Mouse (Mus musculus): Measurements from ENCODE around the gene Pde10a. TPM values are rescaled to one million over a fixed set of nuclear protein-coding genes. Genes with fewer than 3 reads are reported as not detected.

The Pde10a gene
- polyA plus RNA-seq, 1 experiment from 2014 or later, result 24.5 TPM

DNA sequence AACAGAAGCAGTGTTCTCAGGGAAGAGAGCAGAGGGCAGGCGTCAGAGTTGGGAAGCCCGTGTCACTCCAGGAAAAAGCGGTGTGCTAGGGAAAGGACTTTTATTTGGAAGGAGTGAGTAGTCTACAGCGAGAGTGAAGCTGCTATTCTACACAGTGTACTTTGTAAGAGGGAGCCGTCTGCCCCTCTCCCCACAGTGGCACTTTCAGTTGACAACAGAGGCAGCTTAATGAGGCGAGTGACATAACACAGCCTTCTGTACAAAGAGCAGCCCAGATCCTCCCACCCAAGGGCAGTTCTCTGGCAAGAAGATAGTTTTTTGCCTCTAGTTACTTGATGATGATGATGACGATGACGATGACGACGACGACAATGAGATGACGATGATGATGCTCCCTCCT is 410.4 kb downstream of the Pde10a start:
- Histone ChIP-seq H3K4me2 (ENCODE audit: low read length) (no peak overlapping the region), H3K9me3 (ENCODE audit: control insufficient read depth, low read length) (no peaks in the 10 kb centered on the region), H3K27me3 (replicated peaks; ENCODE audit: control insufficient read depth, insufficient read depth, low read length) (no peaks in the 10 kb centered on the region), H3K4me3 (replicated peaks; ENCODE audit: low read length) (no peak overlapping the region), H3K27ac (ENCODE audit: low read length) (no peak overlapping the region), H3K9ac (replicated peaks; ENCODE audit: low read depth, low read length) (no peak overlapping the region), H3K4me1 (replicated peaks; ENCODE audit: control insufficient read depth, insufficient read depth, low read length) (peaks cover 10% of the 10 kb centered on the region), H3K36me3 (ENCODE audit: control insufficient read depth, insufficient read depth) (no peaks in the 10 kb centered on the region)
- peak; percentile 88 for ATAC-seq
- 18% methylated on average over 12 of the region's 12 CpGs for WGBS

GRCm38 (mm10) chr17:8936603-8937002 is 411.4 kb downstream of the Pde10a start:
- ATAC-seq, result 0 out of 2 replicates have a peak, but pooled peaks have one; percentile 17
- Histone ChIP-seq H3K27ac (ENCODE audit: low read length) (no peak overlapping the region), H3K4me1 (replicated peaks; ENCODE audit: control insufficient read depth, insufficient read depth, low read length) (peaks cover 6% of the 10 kb centered on the region), H3K9me3 (ENCODE audit: control insufficient read depth, low read length) (no peaks in the 10 kb centered on the region), H3K4me3 (replicated peaks; ENCODE audit: low read length) (no peak overlapping the region), H3K4me2 (ENCODE audit: low read length) (no peak overlapping the region), H3K36me3 (ENCODE audit: control insufficient read depth, insufficient read depth) (no peaks in the 10 kb centered on the region), H3K9ac (replicated peaks; ENCODE audit: low read depth, low read length) (no peak overlapping the region), H3K27me3 (replicated peaks; ENCODE audit: control insufficient read depth, insufficient read depth, low read length) (no peaks in the 10 kb centered on the region)
- WGBS, result 5% methylated on average over 4 of the region's 4 CpGs

GRCm38 (mm10) chr17:8951588-8951987 is 426.4 kb downstream of the Pde10a start:
- WGBS, result 82% methylated on average over 5 of the region's 5 CpGs
- no peak for ATAC-seq
- H3K27me3 ChIP-seq (replicated peaks; ENCODE audit: control insufficient read depth, insufficient read depth, low read length), result no peaks in the 10 kb centered on the region
- no peak overlapping the region for H3K4me3 ChIP-seq (replicated peaks; ENCODE audit: low read length)
- no peak overlapping the region for H3K9ac ChIP-seq (replicated peaks; ENCODE audit: low read depth, low read length)
- H3K9me3 ChIP-seq (ENCODE audit: control insufficient read depth, low read length), result no peaks in the 10 kb centered on the region
- H3K36me3 ChIP-seq (ENCODE audit: control insufficient read depth, insufficient read depth), result peaks cover 16% of the 10 kb centered on the region
- no peak overlapping the region for H3K4me2 ChIP-seq (ENCODE audit: low read length)
- no peak overlapping the region for H3K27ac ChIP-seq (ENCODE audit: low read length)
- H3K4me1 ChIP-seq (replicated peaks; ENCODE audit: control insufficient read depth, insufficient read depth, low read length), result no peaks in the 10 kb centered on the region; the same call in 1 of the 2 replicates

DNA sequence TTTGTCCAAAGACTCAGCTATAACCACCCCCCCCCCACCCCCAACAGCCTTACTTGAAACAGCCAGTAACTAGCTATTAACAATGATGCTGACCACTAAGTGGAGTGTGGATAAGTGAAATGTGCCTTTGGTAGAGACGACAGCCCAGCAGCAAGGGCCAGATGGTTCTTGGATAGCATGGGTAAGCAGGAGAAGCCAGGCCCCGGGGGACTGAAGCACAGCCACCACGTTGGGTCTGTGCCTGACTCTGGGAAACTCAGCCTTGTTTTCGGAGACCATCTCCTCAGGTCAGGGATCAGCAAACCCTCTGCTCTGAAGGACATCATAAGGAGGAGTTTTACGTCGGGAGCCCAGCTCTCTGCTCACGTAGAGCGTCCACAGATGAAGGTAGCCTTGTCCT is 427.8 kb downstream of the Pde10a start:
- WGBS, result 76% methylated on average over 8 of the region's 8 CpGs
- Histone ChIP-seq H3K9ac (replicated peaks; ENCODE audit: low read depth, low read length) (no peak overlapping the region), H3K4me1 (replicated peaks; ENCODE audit: control insufficient read depth, insufficient read depth, low read length) (no peaks in the 10 kb centered on the region; the same call in 1 of the 2 replicates), H3K36me3 (ENCODE audit: control insufficient read depth, insufficient read depth) (peaks cover 16% of the 10 kb centered on the region), H3K27ac (ENCODE audit: low read length) (no peak overlapping the region), H3K4me3 (replicated peaks; ENCODE audit: low read length) (no peak overlapping the region), H3K9me3 (ENCODE audit: control insufficient read depth, low read length) (no peaks in the 10 kb centered on the region), H3K4me2 (ENCODE audit: low read length) (no peak overlapping the region), H3K27me3 (replicated peaks; ENCODE audit: control insufficient read depth, insufficient read depth, low read length) (no peaks in the 10 kb centered on the region)
- ATAC-seq, result no peak

DNA sequence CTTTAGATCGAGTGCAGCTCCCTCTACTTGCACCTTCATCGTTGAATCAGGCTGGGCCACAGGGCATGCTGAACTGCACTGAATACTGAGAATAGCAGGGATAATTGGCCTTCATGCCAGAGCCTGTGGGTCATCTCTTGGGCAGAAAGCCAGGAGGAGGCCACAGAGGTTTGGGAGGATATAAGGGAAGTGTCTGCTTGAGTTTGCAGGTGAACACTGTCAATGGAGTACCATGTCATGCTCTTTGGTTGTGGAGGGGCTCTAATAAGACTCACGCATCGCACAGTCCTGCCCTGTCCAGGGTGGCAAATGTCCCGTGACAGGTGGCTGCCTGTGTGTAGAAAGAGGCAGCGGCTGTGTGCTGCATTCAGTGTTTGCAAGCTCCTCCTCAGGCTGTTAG is 433.0 kb downstream of the Pde10a start:
- Histone ChIP-seq H3K36me3 (ENCODE audit: control insufficient read depth, insufficient read depth) (peaks cover 3% of the 10 kb centered on the region), H3K27ac (ENCODE audit: low read length) (no peak overlapping the region), H3K4me2 (ENCODE audit: low read length) (no peak overlapping the region), H3K27me3 (replicated peaks; ENCODE audit: control insufficient read depth, insufficient read depth, low read length) (no peaks in the 10 kb centered on the region), H3K4me1 (replicated peaks; ENCODE audit: control insufficient read depth, insufficient read depth, low read length) (peaks cover 10% of the 10 kb centered on the region), H3K9ac (replicated peaks; ENCODE audit: low read depth, low read length) (no peak overlapping the region), H3K4me3 (replicated peaks; ENCODE audit: low read length) (no peak overlapping the region), H3K9me3 (ENCODE audit: control insufficient read depth, low read length) (no peaks in the 10 kb centered on the region)
- ATAC-seq, result no peak
- WGBS, result 71% methylated on average over 6 of the region's 6 CpGs

- no peaks in the 10 kb centered on the region for H3K9me3 ChIP-seq (ENCODE audit: control insufficient read depth, low read length)
- H3K4me2 ChIP-seq (ENCODE audit: low read length), result no peak overlapping the region
- ATAC-seq, result no peak
- no peak overlapping the region for H3K9ac ChIP-seq (replicated peaks; ENCODE audit: low read depth, low read length)
- no peak overlapping the region for H3K4me3 ChIP-seq (replicated peaks; ENCODE audit: low read length)
- WGBS, result 62% methylated on average over 4 of the region's 4 CpGs
- H3K36me3 ChIP-seq (ENCODE audit: control insufficient read depth, insufficient read depth), result no peaks in the 10 kb centered on the region; the same call in 1 of the 2 replicates
- peaks cover 10% of the 10 kb centered on the region for H3K4me1 ChIP-seq (replicated peaks; ENCODE audit: control insufficient read depth, insufficient read depth, low read length)
- H3K27me3 ChIP-seq (replicated peaks; ENCODE audit: control insufficient read depth, insufficient read depth, low read length), result no peaks in the 10 kb centered on the region
- H3K27ac ChIP-seq (ENCODE audit: low read length), result no peak overlapping the region
These were observed 435.2 kb downstream of the Pde10a start for GRCm38 (mm10) chr17:8960386-8960785.

GRCm38 (mm10) chr17:8961097-8961496 is 435.9 kb downstream of the Pde10a start:
- peak; percentile 64; the same call in 1 of the 2 replicates for ATAC-seq
- peaks cover 10% of the 10 kb centered on the region for H3K4me1 ChIP-seq (replicated peaks; ENCODE audit: control insufficient read depth, insufficient read depth, low read length)
- no peak overlapping the region for H3K27ac ChIP-seq (ENCODE audit: low read length)
- no peak overlapping the region for H3K9ac ChIP-seq (replicated peaks; ENCODE audit: low read depth, low read length)
- H3K9me3 ChIP-seq (ENCODE audit: control insufficient read depth, low read length), result no peaks in the 10 kb centered on the region
- no peak overlapping the region for H3K4me2 ChIP-seq (ENCODE audit: low read length)
- no peaks in the 10 kb centered on the region for H3K27me3 ChIP-seq (replicated peaks; ENCODE audit: control insufficient read depth, insufficient read depth, low read length)
- no peak overlapping the region for H3K4me3 ChIP-seq (replicated peaks; ENCODE audit: low read length)
- peaks cover 2% of the 10 kb centered on the region; the same call in 1 of the 2 replicates for H3K36me3 ChIP-seq (ENCODE audit: control insufficient read depth, insufficient read depth)
- whole genome bisulfite sequencing, result 33% methylated on average over 5 of the region's 5 CpGs

- peak; percentile 69 for ATAC-seq
- Histone ChIP-seq H3K4me3 (replicated peaks; ENCODE audit: low read length) (no peak overlapping the region), H3K27me3 (replicated peaks; ENCODE audit: control insufficient read depth, insufficient read depth, low read length) (no peaks in the 10 kb centered on the region), H3K4me1 (replicated peaks; ENCODE audit: control insufficient read depth, insufficient read depth, low read length) (peaks cover 10% of the 10 kb centered on the region), H3K9ac (replicated peaks; ENCODE audit: low read depth, low read length) (no peak overlapping the region), H3K4me2 (ENCODE audit: low read length) (no peak overlapping the region), H3K27ac (ENCODE audit: low read length) (peak overlapping the region; percentile 28; the same call in 1 of the 2 replicates), H3K9me3 (ENCODE audit: control insufficient read depth, low read length) (no peaks in the 10 kb centered on the region), H3K36me3 (ENCODE audit: control insufficient read depth, insufficient read depth) (peaks cover 2% of the 10 kb centered on the region; the same call in 1 of the 2 replicates)
- WGBS, result 35% methylated on average over 14 of the region's 14 CpGs
These were observed 436.5 kb downstream of the Pde10a start for GRCm38 (mm10) chr17:8961644-8962043.

- no peak overlapping the region for H3K4me2 ChIP-seq (ENCODE audit: low read length)
- H3K36me3 ChIP-seq (ENCODE audit: control insufficient read depth, insufficient read depth), result peaks cover 13% of the 10 kb centered on the region
- peaks cover 10% of the 10 kb centered on the region for H3K4me1 ChIP-seq (replicated peaks; ENCODE audit: control insufficient read depth, insufficient read depth, low read length)
- ATAC-seq, result no peak
- 91% methylated on average over 6 of the region's 6 CpGs for WGBS
- no peaks in the 10 kb centered on the region for H3K9me3 ChIP-seq (ENCODE audit: control insufficient read depth, low read length)
- H3K9ac ChIP-seq (replicated peaks; ENCODE audit: low read depth, low read length), result no peak overlapping the region
- no peak overlapping the region for H3K27ac ChIP-seq (ENCODE audit: low read length)
- no peaks in the 10 kb centered on the region for H3K27me3 ChIP-seq (replicated peaks; ENCODE audit: control insufficient read depth, insufficient read depth, low read length)
- no peak overlapping the region for H3K4me3 ChIP-seq (replicated peaks; ENCODE audit: low read length)
These were observed 440.0 kb downstream of the Pde10a start for GRCm38 (mm10) chr17:8965177-8965576.
